Mouse (Mus musculus) megakaryocyte, adult 5-6 weeks (primary cell): Measurements from ENCODE around the gene Amer3. TPM values are rescaled to one million over a fixed set of nuclear protein-coding genes. Genes with fewer than 3 reads are reported as not detected.
"Not testable (repeated sequence)": the region's sequence is repeated elsewhere in the genome, so short reads cannot be mapped to it uniquely, and the experiment has no call there.

ENCODE experiments used
- ATAC-seq: 2 replicates; pipeline ENCODE4 v1.8.0; 2016; ENCODE audit warnings: mild to moderate bottlenecking, inconsistent platforms; ENCODE audit not compliant: poor library complexity, severe bottlenecking
- total RNA-seq, 2 experiments: library from RNA; stranded (forward) in 1 of 2; stranded (reverse) in 1 of 2; fragments of 153-499, 151-499 nt in 1 of 2; fragments of 221-1000, 200-1000 nt in 1 of 2; gene quantifications; 2 replicates each; pipeline versions ENCODE4 v1.2.3 to v1.2.4; 2015 to 2017

The Amer3 gene
- total RNA-seq, 2 experiments from 2014 or later, result not detected

- no peak for ATAC-seq
Measured at GRCm38 (mm10) chr1:34600000-34600399, 20.5 kb downstream of the Amer3 start.

DNA sequence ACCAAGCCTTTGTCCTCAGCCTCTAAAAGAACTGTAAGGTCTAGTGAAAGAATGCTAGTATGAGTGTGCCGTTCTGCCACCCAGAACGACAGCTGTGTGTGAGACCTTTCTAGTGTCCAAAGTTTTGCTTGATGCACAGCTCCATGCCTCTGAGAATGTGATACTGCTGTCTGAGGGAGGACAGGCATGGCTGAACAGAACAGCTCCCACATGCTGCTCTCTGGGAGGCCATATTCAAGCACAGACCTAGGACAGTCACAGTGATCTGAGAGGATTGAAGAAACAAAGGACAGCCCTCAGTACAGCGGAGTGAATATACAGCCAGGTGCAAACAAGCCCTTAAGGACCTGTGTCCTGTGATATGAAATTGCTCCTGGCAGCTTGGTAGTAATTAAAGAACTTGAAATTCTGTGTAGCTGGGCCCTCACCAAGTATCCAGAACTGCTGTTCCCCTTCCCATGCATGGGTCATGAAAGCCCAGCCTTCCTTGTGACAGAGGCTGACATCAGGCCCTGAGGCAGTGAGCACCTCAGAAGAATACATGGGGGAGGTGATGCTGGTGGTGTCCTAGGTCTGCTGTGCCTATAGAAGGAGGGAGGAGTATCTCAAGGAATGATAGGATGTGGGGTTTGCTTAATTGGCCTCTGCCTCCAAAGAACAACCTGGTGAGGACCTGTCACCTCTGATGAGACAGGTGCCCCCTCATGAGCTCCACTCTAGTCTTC, 22.0 kb downstream of the Amer3 start:
- ATAC-seq, result no peak

GRCm38 (mm10) chr1:34602363-34602762, 22.9 kb downstream of the Amer3 start:
- peak; percentile 83 for ATAC-seq

DNA sequence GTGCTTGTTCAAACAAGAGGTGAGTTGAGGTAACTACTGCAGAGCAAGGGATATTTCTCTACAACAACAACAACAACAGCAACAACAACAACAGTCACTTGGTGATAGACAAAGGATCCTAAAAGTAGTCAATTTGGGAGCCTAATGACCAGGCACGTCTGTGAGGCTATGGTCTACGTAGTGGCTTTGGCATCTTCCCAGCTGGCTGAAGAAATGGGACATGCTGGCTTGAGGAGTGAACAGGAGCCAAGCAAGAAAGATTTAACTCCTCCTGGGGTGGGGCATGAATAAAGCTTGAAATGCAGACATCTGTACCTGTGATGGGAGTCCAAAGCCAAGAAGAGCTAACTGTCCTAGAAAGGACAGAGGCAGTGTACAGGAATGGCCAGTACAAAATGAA, 34.3 kb downstream of the Amer3 start:
- ATAC-seq, result no peak

DNA sequence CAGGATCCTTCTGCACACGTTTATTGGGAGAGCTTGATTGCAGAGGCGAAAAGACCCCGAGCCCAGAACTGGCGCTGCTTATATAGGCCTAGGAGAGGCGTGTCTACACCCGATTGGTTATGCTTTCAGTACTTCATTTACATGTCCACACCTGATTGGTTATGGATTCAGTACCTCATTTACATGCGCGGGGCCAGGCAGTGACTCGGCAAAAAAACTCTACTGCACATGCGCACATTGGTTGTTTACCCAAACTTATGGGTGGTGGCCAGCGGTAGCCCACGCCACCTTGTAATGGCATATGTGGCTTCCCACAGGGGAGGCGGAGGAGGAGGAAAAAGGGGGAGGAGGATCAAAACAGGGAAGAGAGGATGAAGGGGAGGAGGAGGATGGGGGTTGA, 40.7 kb downstream of the Amer3 start:
- ATAC-seq, result not testable (repeated sequence)

GRCm38 (mm10) chr1:34620761-34621160, 41.3 kb downstream of the Amer3 start:
- not testable (repeated sequence) for ATAC-seq

DNA sequence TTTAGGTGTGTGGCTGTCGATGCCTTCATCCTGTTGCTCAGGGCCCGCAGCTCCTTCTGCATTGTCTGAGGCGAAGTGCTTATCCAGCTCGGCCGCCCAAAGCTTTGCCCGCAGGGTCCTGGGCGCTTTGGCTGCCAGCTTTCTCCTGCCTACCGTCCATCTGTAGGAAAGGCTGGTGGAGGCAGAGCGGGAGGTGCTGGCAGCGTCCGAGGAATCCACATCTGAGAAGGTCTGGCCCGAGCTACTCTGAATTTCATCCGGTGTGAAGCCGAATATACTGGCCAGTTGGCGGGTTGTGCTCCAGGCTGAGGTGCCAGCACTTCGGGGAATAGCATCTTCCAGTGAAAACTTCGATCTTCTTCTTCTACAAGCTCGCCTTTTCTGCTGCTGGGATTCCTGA, 56.3 kb downstream of the Amer3 start:
- no peak for ATAC-seq

Other genes with a start within 250 kb of the Amer3 start
- gene Ccdc115, start 140.0 kb upstream of the Amer3 start, total RNA-seq (2015), result 47.7 and 48.0 TPM in 2 replicates
- 42.1 and 55.3 TPM in 2 replicates for gene Ccdc115, start 140.0 kb upstream of the Amer3 start, total RNA-seq (2017)
- gene Imp4, start 139.8 kb upstream of the Amer3 start, total RNA-seq (2015), result 29.1 and 30.6 TPM in 2 replicates
- gene Imp4, start 139.8 kb upstream of the Amer3 start, total RNA-seq (2017), result 13.3 and 14.7 TPM in 2 replicates
- gene Ptpn18, start 119.9 kb upstream of the Amer3 start, total RNA-seq (2015), result 74.4 and 86.1 TPM in 2 replicates
- 415 and 428 TPM in 2 replicates for gene Ptpn18, start 119.9 kb upstream of the Amer3 start, total RNA-seq (2017)
- gene Prss39, start 81.2 kb upstream of the Amer3 start, total RNA-seq (2015), result 0.21 TPM in 1 of 2 replicates, not detected in the other
- not detected in 2 replicates for gene Prss39, start 81.2 kb upstream of the Amer3 start, total RNA-seq (2017)
- gene Cfc1, start 44.0 kb upstream of the Amer3 start, total RNA-seq (2015), result not detected in 2 replicates
- gene Cfc1, start 44.0 kb upstream of the Amer3 start, total RNA-seq (2017), result not detected in 2 replicates
- not detected in 2 replicates for gene Prss40, start 18.7 kb upstream of the Amer3 start, total RNA-seq (2015)
- gene Prss40, start 18.7 kb upstream of the Amer3 start, total RNA-seq (2017), result not detected in 2 replicates